Mouse (Mus musculus) heart, postnatal 0 days (tissue): ENCODE data around the gene Klf2.

Experiments
- CTCF ChIP-seq: IDR thresholded peaks from 2 replicates; pipeline ENCODE4 v1.5.1; 2016; ENCODE audit warnings: antibody characterized with exemption, control low read depth, low read depth
- EP300 ChIP-seq: IDR thresholded peaks from 2 replicates; pipeline ENCODE4 v1.6.1; 2016; ENCODE audit warnings: antibody characterized with exemption, low read depth

DNA sequence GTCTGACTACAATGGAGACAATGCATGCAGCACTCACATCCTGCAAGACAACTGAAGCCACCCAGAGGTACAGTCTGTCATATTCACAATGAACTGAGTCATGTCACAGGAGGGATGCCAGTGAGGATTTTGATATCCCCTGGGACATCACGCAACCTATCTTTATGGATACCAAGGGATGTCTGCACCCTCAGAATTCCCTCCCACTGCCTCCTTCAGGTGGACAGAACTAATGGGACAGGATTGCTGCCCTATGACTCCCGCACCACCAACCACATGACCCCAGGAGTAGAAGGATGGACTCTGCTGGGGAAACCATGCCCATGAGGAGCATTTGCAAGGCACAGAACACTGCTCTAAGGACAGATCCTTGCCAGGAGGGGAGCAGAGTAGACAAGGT, 47.6 kb downstream of the Klf2 start:
- TF ChIP-seq CTCF (no peak), EP300 (no peak)
